Mouse (Mus musculus) testis, adult 2 months (tissue): ENCODE measurements around the gene Serpina3b. TPM values are rescaled to one million over a fixed set of nuclear protein-coding genes. Genes with fewer than 3 reads are reported as not detected.
"Not testable (repeated sequence)": the region's sequence is repeated elsewhere in the genome, so short reads cannot be mapped to it uniquely, and the experiment has no call there.

Experiments used
- H3K27ac ChIP-seq: fragments of 200-500 bp; 2 replicates; pipeline ENCODE4 v1.5.1; 2012; ENCODE audit warnings: low read depth, low read length; ENCODE audit not compliant: control insufficient read depth, insufficient read depth
- H3K27me3 ChIP-seq: fragments of 200-500 bp; 2 replicates; pipeline ENCODE4 v1.6.1; 2012; ENCODE audit warnings: mild to moderate bottlenecking, low read length, moderate library complexity; ENCODE audit not compliant: control insufficient read depth, insufficient read depth
- H3K36me3 ChIP-seq: fragments of 200-500 bp; 2 replicates; pipeline ENCODE4 v1.6.1; 2012; ENCODE audit warnings: mild to moderate bottlenecking, low read length; ENCODE audit not compliant: control insufficient read depth, insufficient read depth
- H3K4me1 ChIP-seq: fragments of 200-500 bp; 2 replicates; pipeline ENCODE4 v1.6.1; 2012; ENCODE audit warnings: low read length; ENCODE audit not compliant: control insufficient read depth, insufficient read depth
- H3K4me3 ChIP-seq: fragments of 200-500 bp; 2 replicates; pipeline ENCODE4 v1.5.1; 2012; ENCODE audit warnings: low read depth, mild to moderate bottlenecking, low read length, moderate library complexity, mixed read lengths; ENCODE audit not compliant: control insufficient read depth
- CTCF ChIP-seq: fragments of 200-500 bp; IDR thresholded peaks from 2 replicates; pipeline ENCODE4 v1.5.1; 2012; ENCODE audit warnings: low read depth, mild to moderate bottlenecking, inconsistent platforms, low read length, moderate library complexity; ENCODE audit not compliant: control insufficient read depth, insufficient read depth, insufficient replicate concordance
- POLR2A ChIP-seq: fragments of 200-500 bp; IDR thresholded peaks from 2 replicates; pipeline ENCODE4 v1.6.1; 2012; ENCODE audit warnings: low read depth, mild to moderate bottlenecking, inconsistent platforms, low read length, moderate library complexity; ENCODE audit not compliant: control insufficient read depth
- polyA plus RNA-seq: library from polyadenylated mRNA; depleted of rRNA; stranded (reverse); fragments of >200 nt; gene quantifications from 2 replicates; pipeline ENCODE4 v1.2.3, GENCODE M21; 2012; rRNA removed

Serpina3b gene
- polyA plus RNA-seq, result 0.76 and 1.4 TPM in 2 replicates

GRCm38 (mm10) chr12:104127696-104128095 lies at the start of gene Serpina3b:
TSS of gene Serpina3b (plus strand) at chr12:104127996.
- H3K27me3 ChIP-seq, result no peaks in the 10 kb centered on the region
- no peaks in the 10 kb centered on the region for H3K4me1 ChIP-seq
- no peaks in the 10 kb centered on the region for H3K36me3 ChIP-seq
- H3K27ac ChIP-seq, result no peak within 1 kb of the TSS
- H3K4me3 ChIP-seq, result no peak within 1 kb of the TSS
- TF ChIP-seq POLR2A (no peak), CTCF (no peak)

- Histone ChIP-seq H3K4me1 (no peaks in the 10 kb centered on the region), H3K36me3 (no peaks in the 10 kb centered on the region), H3K27ac (no peak overlapping the region), H3K27me3 (no peaks in the 10 kb centered on the region), H3K4me3 (no peak overlapping the region)
- TF ChIP-seq POLR2A (no peak), CTCF (no peak)
Measured at GRCm38 (mm10) chr12:104090119-104090518, 37.7 kb upstream of the Serpina3b start.

GRCm38 (mm10) chr12:104091303-104091702 lies 36.5 kb upstream of the Serpina3b start:
- TF ChIP-seq CTCF (no peak), POLR2A (no peak)
- Histone ChIP-seq H3K27me3 (no peaks in the 10 kb centered on the region), H3K36me3 (no peaks in the 10 kb centered on the region), H3K4me1 (no peaks in the 10 kb centered on the region), H3K27ac (peak overlapping the region; percentile 47), H3K4me3 (no peak overlapping the region)

- no peak within 1 kb of the TSS; the same call in none of the 2 replicates for H3K4me3 ChIP-seq
- H3K27ac ChIP-seq, result peak within 1 kb of the TSS; percentile 59
- H3K36me3 ChIP-seq, result no peaks in the 10 kb centered on the region
- TF ChIP-seq POLR2A (no peak), CTCF (no peak)
- no peaks in the 10 kb centered on the region for H3K27me3 ChIP-seq
- H3K4me1 ChIP-seq, result no peaks in the 10 kb centered on the region
Measured at GRCm38 (mm10) chr12:104100768-104101167, 27.0 kb upstream of the Serpina3b start, which contains the start of gene Serpina5. TSS of gene Serpina5 (plus strand) at chr12:104101113.

- no peak overlapping the region for H3K4me3 ChIP-seq
Measured at GRCm38 (mm10) chr12:104105847-104106246, 21.9 kb upstream of the Serpina3b start.

GRCm38 (mm10) chr12:104106919-104107318 lies 20.9 kb upstream of the Serpina3b start:
- Histone ChIP-seq H3K4me1 (no peaks in the 10 kb centered on the region), H3K4me3 (no peak overlapping the region), H3K27me3 (no peaks in the 10 kb centered on the region), H3K27ac (no peak overlapping the region), H3K36me3 (no peaks in the 10 kb centered on the region)
- TF ChIP-seq POLR2A, result no peak
- no peak for TF ChIP-seq CTCF

More at GRCm38 (mm10) chr12:104105847-104106246, 21.9 kb upstream of the Serpina3b start:
- H3K27me3 ChIP-seq, result no peaks in the 10 kb centered on the region
- TF ChIP-seq POLR2A (no peak), CTCF (no peak)
- H3K36me3 ChIP-seq, result no peaks in the 10 kb centered on the region
- H3K27ac ChIP-seq, result no peak overlapping the region
- H3K4me1 ChIP-seq, result no peaks in the 10 kb centered on the region

- H3K4me3 ChIP-seq, result no peak overlapping the region
- no peaks in the 10 kb centered on the region for H3K36me3 ChIP-seq
- H3K4me1 ChIP-seq, result no peaks in the 10 kb centered on the region
- no peak overlapping the region for H3K27ac ChIP-seq
- TF ChIP-seq POLR2A (no peak), CTCF (no peak)
- H3K27me3 ChIP-seq, result no peaks in the 10 kb centered on the region
Measured at GRCm38 (mm10) chr12:104108507-104108906, 19.3 kb upstream of the Serpina3b start.

GRCm38 (mm10) chr12:104112333-104112732 lies 15.5 kb upstream of the Serpina3b start, which contains the start of gene Serpina3a:
TSS of gene Serpina3a (plus strand) at chr12:104112724.
- H3K4me3 ChIP-seq, H3K4me1 ChIP-seq, H3K36me3 ChIP-seq, H3K27me3 ChIP-seq: not testable (repeated sequence)
- peak within 1 kb of the TSS; percentile 75 for H3K27ac ChIP-seq
